ENCODE assay signal across 8 mouse cellular contexts in genomic region chr1:132008881-132009644, GRCm38 (mm10). TPM values are rescaled to one million over a fixed set of nuclear protein-coding genes. Genes with fewer than 3 reads are reported as not detected.
A peak's percentile ranks its signal among the peaks of the same experiment; 100 is the strongest.
DNase-seq lines count a peak whose midpoint lies in the region; ATAC-seq and TF ChIP-seq lines count a peak whose summit lies in the region.

No protein-coding gene starts in this region.

- no peaks in the 10 kb centered on the region for H3K36me3 ChIP-seq in liver, embryonic 16.5 days (ENCODE audit: control insufficient read depth, insufficient read depth)

- TF ChIP-seq POLR2A in cerebellum, adult 2 months (IDR thresholded peaks at IDR 0.05; ENCODE audit: borderline replicate concordance, insufficient read depth, low read length): no peak

- H3K9me3 ChIP-seq in liver, embryonic 16.5 days (replicated peaks; ENCODE audit: control insufficient read depth, low read length): no peaks in the 10 kb centered on the region

- peak overlapping the region; percentile 91 for H3K9ac ChIP-seq in liver, embryonic 16.5 days (ENCODE audit: low read depth, low read length)

- peak overlapping the region; percentile 91 for H3K4me2 ChIP-seq in liver, embryonic 16.5 days (ENCODE audit: low read depth, low read length)

- no peak for DNase-seq in cerebellum, adult 2 months
- DNase-seq in cerebellum, postnatal 10 days: no peak
- DNase-seq in thymus, postnatal 14 days: peak; percentile 33
- no peak for DNase-seq in thymus, adult 18-20 months
- no peak for DNase-seq in cerebellum, postnatal 25 days
- DNase-seq in testis, postnatal 10 days (ENCODE audit: low spot score): no peak
- no peak for DNase-seq in cerebellum, adult 8-10 months

- no peak overlapping the region for H3K27ac ChIP-seq in cerebellum, adult 2 months (ENCODE audit: insufficient read depth, low read length)
- H3K27ac ChIP-seq in liver, embryonic 16.5 days (ENCODE audit: low read length): peak overlapping the region; percentile 98

- TF ChIP-seq CTCF in cerebellum, adult 2 months (IDR thresholded peaks at IDR 0.05; ENCODE audit: borderline replicate concordance, insufficient read depth, low read depth, low read length): no peak

- WGBS in cerebellum, adult 2 months: 43% methylated on average over 8 of the region's 8 CpGs
- WGBS in liver, embryonic 16.5 days (ENCODE audit: insufficient replicate concordance): 15% methylated on average over 8 of the region's 8 CpGs

- H3K4me3 ChIP-seq in cerebellum, adult 2 months (replicated peaks; ENCODE audit: insufficient read depth, low read depth, low read length): peak overlapping the region; percentile 35
- H3K4me3 ChIP-seq in liver, embryonic 16.5 days (ENCODE audit: low read depth, low read length): peak overlapping the region; percentile 89

- H3K27me3 ChIP-seq in cerebellum, adult 2 months (ENCODE audit: control insufficient read depth, insufficient read depth, low read length): no peaks in the 10 kb centered on the region
- no peaks in the 10 kb centered on the region for H3K27me3 ChIP-seq in liver, embryonic 16.5 days (ENCODE audit: control insufficient read depth, insufficient read depth, low read depth, low read length)

- ATAC-seq in liver, embryonic 16.5 days (ENCODE audit: low read depth): no peak

- H3K4me1 ChIP-seq in cerebellum, adult 2 months (ENCODE audit: control insufficient read depth, insufficient read depth, low read length): no peaks in the 10 kb centered on the region
- H3K4me1 ChIP-seq in liver, embryonic 16.5 days (ENCODE audit: control insufficient read depth, low read depth, low read length): peaks cover 37% of the 10 kb centered on the region

RNA-seq across cellular contexts. Expression of gene Elk4, which starts 1.7 kb away (rescaled TPM):
- 17.6 and 18.6 TPM in 2 replicates for polyA plus RNA-seq in cerebellum, adult 2 months (2012; rRNA removed)
- polyA plus RNA-seq in liver, embryonic 16.5 days (2015; fragmentation: Nextera tagmentation; extraction: Ambion mirVana): 8.6 and 10.0 TPM in 2 replicates

RNA-seq across cellular contexts. Expression of gene Slc45a3, which starts 46.3 kb away (rescaled TPM):
- polyA plus RNA-seq in cerebellum, adult 2 months (2012; rRNA removed): 4.3 and 4.5 TPM in 2 replicates
- 3.0 and 3.2 TPM in 2 replicates for polyA plus RNA-seq in liver, embryonic 16.5 days (2015; fragmentation: Nextera tagmentation; extraction: Ambion mirVana)

RNA-seq across cellular contexts. Expression of gene Mfsd4a, which starts 58.8 kb away (rescaled TPM):
- 42.8 and 52.9 TPM in 2 replicates for polyA plus RNA-seq in cerebellum, adult 2 months (2012; rRNA removed)
- polyA plus RNA-seq in liver, embryonic 16.5 days (2015; fragmentation: Nextera tagmentation; extraction: Ambion mirVana): 5.3 and 6.3 TPM in 2 replicates
